8 mouse cellular contexts compared by ENCODE assay signal in genomic region chr10:76346043-76346491, GRCm38 (mm10). TPM values are rescaled to one million over a fixed set of nuclear protein-coding genes. Genes with fewer than 3 reads are reported as not detected.
DNase-seq lines count a peak whose midpoint lies in the region; ATAC-seq and TF ChIP-seq lines count a peak whose summit lies in the region.

No protein-coding gene starts in this region.

- peak; percentile 83 for DNase-seq in A20 (ENCODE audit: low read depth, low spot score)
- DNase-seq in induced T-regulatory cell, adult 2 months (ENCODE audit: low read depth), result peak; percentile 80
- peak; percentile 22 for DNase-seq in liver, embryonic 13.5 days
- no peak for DNase-seq in right cerebral cortex, postnatal 10 days (ENCODE audit: low spot score in 2 of 2)
- no peak for DNase-seq in right cerebral cortex, postnatal 25 days

- peaks cover 19% of the 10 kb centered on the region for H3K4me1 ChIP-seq in E14TG2a.4 (replicated peaks; ENCODE audit: low read depth, low read length)
- peaks cover 20% of the 10 kb centered on the region for H3K4me1 ChIP-seq in liver, embryonic 13.5 days (replicated peaks)
- H3K4me1 ChIP-seq in neural tube, embryonic 12.5 days, result peaks cover 13% of the 10 kb centered on the region

- 0 out of 2 replicates have a peak overlapping the region, but pooled peaks have one; percentile 63 for H3K27ac ChIP-seq in liver, embryonic 13.5 days
- H3K27ac ChIP-seq in neural tube, embryonic 12.5 days, result no peak overlapping the region

- WGBS in liver, embryonic 13.5 days (ENCODE audit: insufficient replicate concordance), result 4% methylated on average over 8 of the region's 8 CpGs
- 25% methylated on average over 8 of the region's 8 CpGs for WGBS in neural tube, embryonic 12.5 days

- H3K4me2 ChIP-seq in liver, embryonic 13.5 days, result peak overlapping the region; percentile 98
- H3K4me2 ChIP-seq in neural tube, embryonic 12.5 days (replicated peaks), result peak overlapping the region; percentile 75

- peak overlapping the region; percentile 84 for H3K9ac ChIP-seq in liver, embryonic 13.5 days
- H3K9ac ChIP-seq in neural tube, embryonic 12.5 days, result 0 out of 2 replicates have a peak overlapping the region, but pooled peaks have one; percentile 86

- peaks cover 22% of the 10 kb centered on the region for H3K27me3 ChIP-seq in E14TG2a.4 (ENCODE audit: insufficient read depth, low read length)
- peaks cover 11% of the 10 kb centered on the region; the same call in 1 of the 2 replicates for H3K27me3 ChIP-seq in liver, embryonic 13.5 days
- H3K27me3 ChIP-seq in neural tube, embryonic 12.5 days (replicated peaks), result no peaks in the 10 kb centered on the region

- H3K9me3 ChIP-seq in E14TG2a.4 (ENCODE audit: low read length), result no peaks in the 10 kb centered on the region
- no peaks in the 10 kb centered on the region for H3K9me3 ChIP-seq in liver, embryonic 13.5 days (replicated peaks)
- H3K9me3 ChIP-seq in neural tube, embryonic 12.5 days, result no peaks in the 10 kb centered on the region

- ATAC-seq in erythroid progenitor cell, adult 5-6 weeks (replicated peaks; ENCODE audit: low FRiP score, poor library complexity, severe bottlenecking), result peak; percentile 39; the same call in 1 of the 2 replicates
- ATAC-seq in liver, embryonic 13.5 days (ENCODE audit: low read depth), result peak; percentile 41; the same call in 1 of the 2 replicates
- ATAC-seq in neural tube, embryonic 12.5 days (ENCODE audit: low FRiP score, low read depth), result no peak

- H3K36me3 ChIP-seq in E14TG2a.4 (ENCODE audit: insufficient read depth, low read length), result peaks cover 23% of the 10 kb centered on the region
- peaks cover 19% of the 10 kb centered on the region for H3K36me3 ChIP-seq in liver, embryonic 13.5 days
- H3K36me3 ChIP-seq in neural tube, embryonic 12.5 days, result peaks cover 12% of the 10 kb centered on the region

- peak overlapping the region; percentile 87 for H3K4me3 ChIP-seq in E14TG2a.4 (replicated peaks; ENCODE audit: low read length)
- peak overlapping the region; percentile 82 for H3K4me3 ChIP-seq in liver, embryonic 13.5 days (replicated peaks)
- no peak overlapping the region; the same call in 1 of the 2 replicates for H3K4me3 ChIP-seq in neural tube, embryonic 12.5 days

- no peak for TF ChIP-seq CTCF in E14TG2a.4 (conservative IDR thresholded peaks at IDR 0.05; ENCODE audit: low read length)

RNA-seq across cellular contexts. Expression of gene Dip2a, which starts 1.0 kb away (rescaled TPM):
- 0.36 and 0.42 TPM in 2 replicates for total RNA-seq in erythroid progenitor cell, adult 5-6 weeks (2015; ENCODE audit: low replicate concordance)
- total RNA-seq in erythroid progenitor cell, adult 5-6 weeks (2017; ENCODE audit: low replicate concordance), result 0.76 and 2.1 TPM in 2 replicates
- 1.1 and 1.4 TPM in 2 replicates for polyA plus RNA-seq in liver, embryonic 13.5 days (2015; fragmentation: Nextera tagmentation; extraction: Ambion mirVana)
- polyA plus RNA-seq in neural tube, embryonic 12.5 days (2016; fragmentation: Nextera tagmentation; extraction: Ambion mirVana), result 14.2 and 15.0 TPM in 2 replicates

Comparison
In these comparisons a context has a peak if more than half of its experiments do, and no peak if none do; other contexts are left out.
1. DNase-seq: peak in A20 (single experiment), induced T-regulatory cell, adult 2 months (single experiment) and liver, embryonic 13.5 days (single experiment); none in right cerebral cortex, postnatal 10 days (0 of 2) and right cerebral cortex, postnatal 25 days (single experiment).